Mouse (Mus musculus): ENCODE data around the gene Cox15. TPM values are rescaled to one million over a fixed set of nuclear protein-coding genes. Genes with fewer than 3 reads are reported as not detected.
A peak's percentile ranks its signal among the peaks of the same experiment; 100 is the strongest.

Gene Cox15
- total RNA-seq, 2 experiments from 2014 or later: 17.6 to 18.3 TPM

DNA sequence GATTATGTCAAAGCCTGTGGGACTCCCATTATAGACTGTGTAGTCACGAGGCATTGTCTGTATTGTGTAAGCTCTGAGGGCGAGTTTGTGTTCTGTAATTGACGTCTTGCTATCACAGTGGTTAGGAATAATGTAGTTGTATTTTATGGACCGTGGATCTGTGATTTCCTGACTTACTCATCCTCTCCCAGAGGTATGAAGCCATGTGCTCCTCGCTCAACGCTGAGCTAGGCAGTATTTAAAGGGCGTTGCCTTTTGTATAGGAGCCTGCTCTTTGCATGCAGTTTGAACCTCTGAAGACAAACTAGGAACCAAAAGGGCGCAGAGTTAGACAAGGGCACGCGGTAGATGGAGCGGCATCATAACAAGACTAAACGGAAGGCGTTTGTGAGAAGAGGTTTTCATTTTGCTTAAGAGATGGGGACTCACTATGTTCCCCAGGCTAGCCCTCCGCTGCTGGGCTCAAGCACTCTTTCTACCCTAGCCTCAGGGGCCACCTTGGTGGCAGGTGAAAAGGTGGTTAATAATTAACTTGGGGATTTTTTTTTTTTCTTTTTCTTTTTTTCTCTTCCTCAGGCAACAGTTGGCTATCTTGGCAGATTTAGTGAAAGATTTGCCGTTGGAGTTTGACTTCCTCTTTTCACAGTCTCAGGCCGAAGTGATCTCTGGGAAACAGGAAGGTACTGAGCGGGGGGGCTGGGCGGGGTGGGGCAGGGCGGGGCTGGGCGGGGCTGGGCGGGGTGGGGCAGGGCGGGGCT lies 41.5 kb downstream of the Cox15 start:
- no peak for DNase-seq
- intact Hi-C loops (cut with DNase I): no loop called here

- intact Hi-C loops (cut with DNase I): no loop called here
- DNase-seq: no peak
Observed at GRCm38 (mm10) chr19:43709317-43709716, 43.5 kb downstream of the Cox15 start.

GRCm38 (mm10) chr19:43708206-43708605 lies 44.6 kb downstream of the Cox15 start:
- no peak for DNase-seq
- intact Hi-C loops (cut with DNase I): no loop called here

DNA sequence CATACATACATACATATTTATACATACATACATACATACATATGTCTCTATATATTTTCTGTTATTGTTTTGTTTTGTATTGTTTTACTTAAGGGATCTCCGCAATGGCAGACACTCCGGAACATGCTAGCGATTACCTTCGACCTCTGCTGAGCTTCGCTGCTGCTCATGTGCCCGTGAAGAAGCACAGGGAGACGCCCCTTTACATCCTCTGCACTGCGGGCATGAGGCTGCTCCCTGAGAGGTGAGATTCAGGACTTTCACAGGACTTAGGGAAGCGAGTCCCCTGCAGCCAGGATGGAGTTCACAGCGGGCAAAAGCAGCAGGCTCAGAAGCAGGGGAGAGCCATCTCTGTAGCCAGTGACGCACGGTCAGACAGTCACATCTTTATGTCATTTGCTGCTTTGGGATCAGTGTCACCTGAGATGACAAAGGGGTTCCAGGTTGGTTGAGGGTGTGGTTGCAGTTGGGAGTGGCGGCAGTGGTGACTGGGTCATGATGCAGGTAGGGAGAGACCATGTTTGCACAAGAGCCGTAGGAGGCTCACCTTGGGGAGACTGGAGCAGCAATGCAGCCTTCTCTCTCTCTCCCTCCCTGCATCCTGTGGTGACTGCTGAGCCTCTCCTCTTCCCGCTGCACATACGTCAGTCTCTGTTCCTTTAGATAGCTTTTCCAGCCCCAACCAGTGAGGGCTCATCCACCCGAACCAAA lies 47.9 kb downstream of the Cox15 start:
- intact Hi-C loops (cut with DNase I): no loop called here
- no peak for DNase-seq

DNA sequence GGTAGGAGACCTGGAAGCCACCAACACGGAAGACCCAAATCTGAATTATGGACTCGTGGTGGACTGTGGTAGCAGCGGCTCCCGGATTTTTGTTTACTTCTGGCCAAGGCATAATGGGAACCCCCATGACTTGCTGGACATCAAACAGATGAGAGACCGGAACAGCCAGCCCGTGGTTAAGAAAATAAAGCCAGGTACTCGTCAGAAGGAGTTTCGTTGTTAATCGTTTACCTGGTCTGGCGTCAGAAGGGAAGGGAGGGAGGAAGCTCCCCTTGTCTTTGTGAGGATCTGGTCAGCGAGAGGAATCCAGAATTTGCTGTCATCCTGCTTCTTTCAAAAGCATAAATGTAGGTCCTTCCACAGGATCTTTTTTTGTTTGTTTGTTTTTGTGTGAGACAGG lies 48.6 kb downstream of the Cox15 start:
- no peak for DNase-seq
- intact Hi-C loops (cut with DNase I): no loop called here

DNA sequence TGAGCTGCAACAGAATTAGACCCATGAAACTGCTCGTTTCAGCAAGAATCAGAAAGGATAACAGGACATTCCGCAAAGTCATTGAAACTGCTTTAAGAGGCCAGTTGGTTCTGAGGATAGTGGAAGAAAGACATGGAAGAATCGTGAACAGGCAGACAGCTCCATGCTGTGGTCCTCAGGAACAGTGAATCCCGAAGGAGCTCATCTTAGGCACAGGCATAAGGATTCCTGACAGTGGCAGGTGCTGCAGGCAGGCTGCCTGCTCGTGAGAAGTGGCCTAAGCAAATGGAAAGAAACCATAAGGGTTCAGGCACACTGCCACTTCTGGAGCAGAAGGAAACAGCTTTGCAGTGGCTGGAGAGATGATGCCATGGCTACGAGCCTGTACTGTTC lies 53.0 kb downstream of the Cox15 start:
- DNase-seq: no peak
- intact Hi-C loops (cut with DNase I): no loop called here

DNA sequence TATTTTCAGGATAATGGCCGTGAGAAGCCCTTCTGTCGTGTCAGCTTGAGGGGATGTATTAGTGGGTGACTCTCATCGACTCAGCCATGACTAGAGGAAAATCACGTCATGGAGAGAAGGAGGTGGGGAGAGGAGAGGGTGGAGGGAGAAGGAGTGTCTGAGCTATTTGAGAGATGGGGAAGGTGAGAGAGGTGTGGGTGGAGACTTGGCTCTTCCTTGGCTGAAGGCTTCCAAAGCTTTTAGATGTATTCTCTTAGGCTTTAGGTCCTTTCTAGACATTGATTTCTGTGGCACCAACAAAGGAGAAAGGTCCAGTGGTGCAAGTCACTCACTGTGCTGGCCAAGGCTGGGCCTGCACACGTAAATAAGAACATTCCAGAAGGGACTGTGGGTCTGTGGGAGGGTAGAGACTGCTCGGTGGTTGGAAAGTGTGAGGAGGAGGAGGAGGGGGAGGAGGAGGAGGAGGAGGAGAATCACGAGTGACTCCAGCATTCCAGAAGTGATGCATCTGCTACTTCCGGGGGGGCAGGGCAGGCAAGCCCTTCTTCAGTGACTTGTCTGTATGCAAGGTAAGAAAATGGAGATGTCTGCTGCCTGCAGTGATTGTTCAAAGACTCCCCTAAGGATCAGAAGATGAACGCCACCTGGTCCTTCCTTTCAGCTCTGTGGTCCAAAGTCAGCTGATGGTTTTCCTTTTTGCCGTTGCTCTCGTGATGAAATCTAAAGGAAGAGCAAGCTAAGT lies 53.6 kb downstream of the Cox15 start:
- DNase-seq: no peak
- intact Hi-C loops (cut with DNase I): no loop called here

DNA sequence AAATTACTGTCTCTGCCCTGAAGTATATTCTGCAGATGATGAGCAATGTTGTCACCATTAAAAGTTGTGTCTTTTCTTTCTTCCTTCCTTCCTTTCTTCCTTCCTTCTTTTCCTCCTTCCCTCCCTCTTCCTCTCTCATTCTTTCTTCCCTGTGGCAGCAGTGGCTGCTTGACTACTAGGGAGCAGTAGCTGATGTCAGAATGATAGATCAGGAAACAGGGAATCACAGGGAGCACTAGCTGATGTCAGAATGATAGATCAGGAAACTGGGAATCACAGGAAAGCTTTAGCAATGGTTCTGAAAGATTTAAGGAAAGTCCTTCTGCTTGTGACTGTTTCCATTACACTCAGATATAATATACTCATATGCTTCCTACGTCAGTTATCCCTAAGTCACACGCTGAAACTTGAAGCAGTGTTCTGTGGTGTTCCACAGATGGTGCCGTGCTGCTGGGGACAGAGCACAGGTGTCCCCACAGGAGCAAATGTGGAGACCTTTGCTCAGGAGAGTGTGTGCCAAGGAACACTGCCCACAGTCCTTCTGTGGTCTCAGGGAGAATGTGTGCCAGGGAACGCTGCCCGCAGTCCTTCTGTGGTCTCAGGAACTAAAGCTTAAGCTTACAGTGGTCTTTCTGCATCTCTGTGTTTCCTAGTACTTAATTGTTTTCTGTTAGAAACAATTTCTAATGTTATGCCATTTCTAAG lies 55.0 kb downstream of the Cox15 start:
- intact Hi-C loops (cut with DNase I): no loop called here
- no peak for DNase-seq

DNA sequence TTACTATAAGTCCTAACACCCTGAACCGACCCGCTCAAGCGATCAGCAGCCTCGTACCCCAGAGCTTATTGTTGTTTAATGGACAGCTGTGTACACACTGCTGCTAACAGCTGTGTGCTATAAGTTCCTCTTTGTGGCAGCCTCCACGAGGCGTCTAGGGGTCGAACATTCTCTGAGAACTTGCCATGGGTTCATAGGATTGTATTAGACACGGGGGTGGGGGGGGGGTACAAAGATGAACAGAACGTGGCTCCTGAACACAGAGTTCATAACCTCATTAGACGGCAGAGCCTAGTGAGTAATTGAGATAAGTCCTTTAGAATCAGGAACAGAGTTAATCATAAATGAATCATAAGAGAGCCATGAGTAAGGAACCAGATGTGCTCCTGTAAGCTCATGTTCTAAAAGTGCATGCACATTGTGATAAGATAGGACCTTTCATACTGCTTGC lies 57.3 kb downstream of the Cox15 start:
- no peak for DNase-seq
- intact Hi-C loops (cut with DNase I): no loop called here

DNA sequence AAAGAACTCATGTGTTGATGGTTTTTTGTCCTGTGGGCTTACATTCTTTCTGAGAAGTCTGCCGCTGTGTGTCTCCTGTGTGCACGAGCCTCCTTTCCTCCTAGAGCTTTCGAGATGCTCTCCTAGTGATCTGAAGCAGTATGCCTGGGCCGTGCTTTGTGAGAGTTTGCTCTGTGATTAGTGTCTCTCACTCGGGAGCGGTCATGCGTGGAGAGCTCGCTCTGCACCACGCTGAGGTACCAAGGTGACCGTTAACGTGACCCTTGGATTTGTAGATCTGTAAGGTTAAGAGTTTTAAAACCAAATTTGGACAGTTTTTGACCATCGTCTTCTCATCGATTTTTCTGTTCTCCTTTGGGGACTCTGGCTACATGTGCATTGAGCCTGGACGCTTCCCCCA lies 60.0 kb downstream of the Cox15 start:
- DNase-seq: no peak
- intact Hi-C loops (cut with DNase I): no loop called here

DNA sequence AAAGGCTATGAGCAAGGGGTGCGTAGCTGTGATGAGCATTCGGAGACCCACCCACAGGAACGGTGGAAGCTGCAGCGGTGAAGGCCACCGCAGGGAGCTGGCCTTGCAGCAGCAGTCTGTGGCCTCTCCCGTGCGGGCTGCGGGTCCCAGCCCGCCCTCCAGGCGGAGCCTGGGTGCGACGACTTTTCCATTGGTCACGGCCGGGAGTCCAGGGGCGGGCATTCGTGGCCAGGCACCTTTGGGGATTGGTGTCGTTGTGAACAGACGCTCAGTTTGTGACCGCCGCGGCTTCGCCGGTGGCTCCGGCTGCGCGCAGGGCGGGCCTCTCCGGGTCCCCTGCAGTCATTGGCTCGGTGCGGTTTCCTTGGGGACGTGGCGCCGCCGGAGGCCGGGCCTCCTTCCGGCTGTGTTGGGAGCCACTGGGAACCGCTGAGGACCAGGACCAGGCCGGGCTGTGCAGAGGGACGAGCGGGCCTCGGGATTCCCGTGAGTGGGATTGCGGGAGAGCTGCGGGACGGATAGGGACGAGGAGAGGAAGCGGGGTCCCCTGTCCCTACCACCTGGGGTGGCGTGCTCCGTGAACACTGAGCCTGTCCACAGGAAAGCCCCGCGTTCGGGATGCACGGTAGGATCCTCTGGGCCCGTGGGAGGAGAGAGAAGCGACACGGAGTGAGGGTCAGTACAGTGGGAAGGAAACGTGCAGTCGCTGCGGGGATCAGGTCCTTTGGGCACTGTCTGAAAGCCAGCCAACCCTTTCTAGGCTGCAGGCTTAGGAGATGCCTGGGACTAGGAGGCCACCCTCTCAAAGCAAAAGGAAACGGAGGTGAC lies 63.2 kb downstream of the Cox15 start, which contains the start of gene Entpd7:
TSS of gene Entpd7 (plus strand) at position 254 of the 828 bp plus-strand sequence.
- peak; percentile 94 for DNase-seq
- intact Hi-C loops (cut with DNase I): no loop called here

Other genes with a start within 250 kb of the Cox15 start
- gene Got1, start 228.4 kb downstream of the Cox15 start, total RNA-seq (2021): 10 to 100 TPM; 75.4 to 89.8 TPM
- not detected for gene Nkx2-3, start 140.7 kb downstream of the Cox15 start, total RNA-seq (2021)
- gene Slc25a28, start 78.1 kb downstream of the Cox15 start, total RNA-seq (2021): 10 to 100 TPM; 48.8 to 50.7 TPM
- gene Entpd7, start 63.3 kb downstream of the Cox15 start, total RNA-seq (2021): 10 to 100 TPM; 26.2 to 26.3 TPM
- 1 to 10 TPM; 2.2 to 4.3 TPM for gene Cutc, start within 50 bp of the Cox15 start, total RNA-seq (2021)
- under 1 TPM; 0.26 to 0.28 TPM for gene Abcc2, start 29.2 kb upstream of the Cox15 start, total RNA-seq (2021)
- gene Dnmbp, start 187.2 kb upstream of the Cox15 start, total RNA-seq (2021): 10 to 100 TPM; 11.3 to 11.4 TPM
- under 1 TPM in 1 of 2 experiments, not detected in 1; 0.18 TPM for gene Cpn1, start 233.6 kb upstream of the Cox15 start, total RNA-seq (2021)

Measured in left cerebral cortex, postnatal 4 days (tissue).